Mouse (Mus musculus): ENCODE data around the gene Gm10643.

The Gm10643 gene

GRCm38 (mm10) chr8:84071921-84072320 is 7.0 kb upstream of the Gm10643 start:
- DNase-seq (ENCODE audit: low spot score in 2 of 2), result no peak

- DNase-seq (ENCODE audit: low spot score in 2 of 2), result no peak
Measured at GRCm38 (mm10) chr8:84070667-84071066, 5.7 kb upstream of the Gm10643 start.

GRCm38 (mm10) chr8:84070241-84070640 is 5.3 kb upstream of the Gm10643 start:
- no peak for DNase-seq (ENCODE audit: low spot score in 2 of 2)

GRCm38 (mm10) chr8:84069750-84070149 is 4.8 kb upstream of the Gm10643 start:
- DNase-seq (ENCODE audit: low spot score in 2 of 2), result no peak

GRCm38 (mm10) chr8:84069169-84069568 is 4.2 kb upstream of the Gm10643 start:
- DNase-seq (ENCODE audit: low spot score in 2 of 2), result no peak

GRCm38 (mm10) chr8:84068316-84069035 is 3.5 kb upstream of the Gm10643 start:
- no peak for DNase-seq (ENCODE audit: low spot score in 2 of 2)

- DNase-seq (ENCODE audit: low spot score in 2 of 2), result no peak
Measured at GRCm38 (mm10) chr8:84067911-84068310, 3.0 kb upstream of the Gm10643 start.

- DNase-seq (ENCODE audit: low spot score in 2 of 2), result peak; percentile 96
Measured at GRCm38 (mm10) chr8:84067047-84067573, 2.2 kb upstream of the Gm10643 start.

- DNase-seq (ENCODE audit: low spot score in 2 of 2), result peak; percentile 94 to 98
Measured at GRCm38 (mm10) chr8:84066291-84066930, 1.5 kb upstream of the Gm10643 start, which contains the start of gene Rfx1. Gene Rfx1 (plus strand): TSS chr8:84066834.

GRCm38 (mm10) chr8:84065457-84066072 is 628 bp upstream of the Gm10643 start:
- DNase-seq (ENCODE audit: low spot score in 2 of 2), result no peak

GRCm38 (mm10) chr8:84063861-84064610 is 901 bp downstream of the Gm10643 start:
- DNase-seq (ENCODE audit: low spot score in 2 of 2), result no peak

- DNase-seq (ENCODE audit: low spot score in 2 of 2), result no peak
Measured at GRCm38 (mm10) chr8:84060245-84060644, 4.7 kb downstream of the Gm10643 start.

- DNase-seq (ENCODE audit: low spot score in 2 of 2), result no peak
Measured at GRCm38 (mm10) chr8:84059226-84059625, 5.7 kb downstream of the Gm10643 start.

GRCm38 (mm10) chr8:84057827-84058226 is 7.1 kb downstream of the Gm10643 start:
- no peak for DNase-seq (ENCODE audit: low spot score in 2 of 2)

- DNase-seq (ENCODE audit: low spot score in 2 of 2), result no peak
Measured at GRCm38 (mm10) chr8:84053229-84053628, 11.7 kb downstream of the Gm10643 start.

- DNase-seq (ENCODE audit: low spot score in 2 of 2), result no peak
Measured at GRCm38 (mm10) chr8:84052746-84053145, 12.2 kb downstream of the Gm10643 start.

GRCm38 (mm10) chr8:84048171-84048570 is 16.8 kb downstream of the Gm10643 start:
- no peak for DNase-seq (ENCODE audit: low spot score in 2 of 2)

- DNase-seq (ENCODE audit: low spot score in 2 of 2), result no peak
Measured at GRCm38 (mm10) chr8:84046505-84046904, 18.4 kb downstream of the Gm10643 start.

- DNase-seq (ENCODE audit: low spot score in 2 of 2), result no peak
Measured at GRCm38 (mm10) chr8:84044900-84045299, 20.0 kb downstream of the Gm10643 start, which contains the start of gene Rln3. Gene Rln3 (minus strand): TSS chr8:84045000.

- no peak for DNase-seq (ENCODE audit: low spot score in 2 of 2)
Measured at GRCm38 (mm10) chr8:84044103-84044502, 20.8 kb downstream of the Gm10643 start.

GRCm38 (mm10) chr8:84042948-84043342 is 22.0 kb downstream of the Gm10643 start:
- DNase-seq (ENCODE audit: low spot score in 2 of 2), result peak in 1 of 2 experiments; percentile 49

Data from cerebellum, postnatal 4 days (tissue).